Mouse (Mus musculus) small intestine, adult 10 weeks (tissue): ENCODE data around the gene Dzip3. TPM values are rescaled to one million over a fixed set of nuclear protein-coding genes. Genes with fewer than 3 reads are reported as not detected.

Experiments
- polyA plus RNA-seq: library from polyadenylated mRNA; stranded (reverse); fragments of 350-450 nt; fragmentation: Illumina TruSeq; extraction: RNeasy Lipid Tissue Mini Kit (QIAGEN cat#74804); gene quantifications from one replicate; pipeline ENCODE4 v1.2.3, GENCODE M21; 2014; ENCODE audit warnings: low replicate concordance

The Dzip3 gene
- 12.2 TPM for polyA plus RNA-seq

GRCm38 (mm10) chr16:48993559-48994342 is at the start of gene Dzip3, which contains the start of gene Cip2a:
Gene Dzip3, minus strand, starts transcription at chr16:48994165.
Gene Cip2a, plus strand, starts transcription at chr16:48994185.

Other genes starting within 250 kb of the Dzip3 start
- gene Trat1, start 222.1 kb downstream of the Dzip3 start, polyA plus RNA-seq: 1.4 TPM
- not detected for gene Retnlb, start 177.3 kb downstream of the Dzip3 start, polyA plus RNA-seq
- 3.3 TPM for gene Retnla, start 151.6 kb downstream of the Dzip3 start, polyA plus RNA-seq
- 3.7 TPM for gene Retnlg, start 121.5 kb downstream of the Dzip3 start, polyA plus RNA-seq
- gene Cip2a, start within 50 bp of the Dzip3 start, polyA plus RNA-seq: 49.7 TPM
- gene Myh15, start 63.3 kb upstream of the Dzip3 start, polyA plus RNA-seq: not detected